Comparison of ENCODE assay signal across 8 mouse cellular contexts in genomic region chr9:65908394-65909300, GRCm38 (mm10). TPM values are rescaled to one million over a fixed set of nuclear protein-coding genes. Genes with fewer than 3 reads are reported as not detected.
DNase-seq lines count a peak whose midpoint lies in the region; ATAC-seq lines count a peak whose summit lies in the region.

Trip4 (minus strand) TSS chr9:65908794.
Csnk1g1 (plus strand) TSS chr9:65908924.

- under 1% methylated on average over 37 of the region's 38 CpGs for WGBS in intestine, embryonic 14.5 days

- H3K4me3 ChIP-seq in intestine, embryonic 14.5 days (ENCODE audit: low read depth, low read length): peak within 1 kb of the TSS; percentile 79

- H3K4me1 ChIP-seq in intestine, embryonic 14.5 days (replicated peaks; ENCODE audit: control insufficient read depth, insufficient read depth, low read length): peaks cover 7% of the 10 kb centered on the region; the same call in 1 of the 2 replicates

- ATAC-seq in intestine, embryonic 14.5 days (replicated peaks; ENCODE audit: low FRiP score, low TSS enrichment, low read depth): peak; percentile 96

- H3K27ac ChIP-seq in intestine, embryonic 14.5 days (ENCODE audit: low read depth): peak within 1 kb of the TSS; percentile 83

- peak; percentile 78 to 84 for DNase-seq in adrenal gland, adult 18-20 months (ENCODE audit: low spot score in 2 of 2)
- peak; percentile 96 for DNase-seq in embryo, embryonic 11 days
- peak; percentile 97 for DNase-seq in gastrocnemius, postnatal 25 days
- peak; percentile 93 for DNase-seq in intestine, embryonic 14.5 days (ENCODE audit: low spot score)
- DNase-seq in left cerebral cortex, postnatal 14 days (ENCODE audit: low spot score in 2 of 2): peak; percentile 96 to 99
- DNase-seq in mesoderm, embryonic 11.5 days (ENCODE audit: low read depth, low spot score): peak; percentile 97
- DNase-seq in right cerebral cortex, postnatal 36 days (ENCODE audit: low spot score in 2 of 2): peak; percentile 96 to 98
- DNase-seq in yolk sac, embryonic 10.5 days (ENCODE audit: low spot score): peak; percentile 98

- no peaks in the 10 kb centered on the region for H3K27me3 ChIP-seq in intestine, embryonic 14.5 days (replicated peaks; ENCODE audit: control insufficient read depth, insufficient read depth, low read length)

- H3K9ac ChIP-seq in intestine, embryonic 14.5 days (ENCODE audit: low read length): peak within 1 kb of the TSS; percentile 80

- intact Hi-C loops in left cerebral cortex, postnatal 14 days (cut with DNase I): loop anchor here (2.0 kb wide), 1 partner anchor 96 kb away; no protein-coding TSS in a partner anchor

- peaks cover 16% of the 10 kb centered on the region for H3K36me3 ChIP-seq in intestine, embryonic 14.5 days (ENCODE audit: control insufficient read depth, insufficient read depth, low read length)

- peak within 1 kb of the TSS; percentile 91 for H3K4me2 ChIP-seq in intestine, embryonic 14.5 days (ENCODE audit: low read length)

- no peaks in the 10 kb centered on the region for H3K9me3 ChIP-seq in intestine, embryonic 14.5 days (ENCODE audit: control insufficient read depth, low read length)

RNA-seq across cellular contexts. Expression of gene Trip4, which starts in this region (rescaled TPM):
- total RNA-seq in adrenal gland, adult 18-20 months (2021): 10 to 100 TPM; 28.3 to 34.7 TPM
- 10 to 100 TPM; 11.8 to 13.1 TPM for total RNA-seq in gastrocnemius, postnatal 25 days (2021)
- 25.9 and 32.0 TPM in 2 replicates for polyA plus RNA-seq in intestine, embryonic 14.5 days (2014; fragmentation: Nextera tagmentation; extraction: Ambion mirVana)
- total RNA-seq in left cerebral cortex, postnatal 14 days (2021): 10 to 100 TPM; 33.4 to 35.6 TPM

RNA-seq across cellular contexts. Expression of gene Csnk1g1, which starts in this region (rescaled TPM):
- total RNA-seq in adrenal gland, adult 18-20 months (2021): 10 to 100 TPM; 13.7 to 14.4 TPM
- total RNA-seq in gastrocnemius, postnatal 25 days (2021): 1 to 10 TPM; 6.8 to 7.3 TPM
- 17.9 and 18.6 TPM in 2 replicates for polyA plus RNA-seq in intestine, embryonic 14.5 days (2014; fragmentation: Nextera tagmentation; extraction: Ambion mirVana)
- total RNA-seq in left cerebral cortex, postnatal 14 days (2021): 10 to 100 TPM; 41.4 to 47.4 TPM

Comparison
In these comparisons a context has a peak if more than half of its experiments do, and no peak if none do; other contexts are left out.
1. Peak in every context shown above with its lines: DNase-seq, ATAC-seq, H3K4me3 ChIP-seq and H3K27ac ChIP-seq.